Mouse (Mus musculus) layer of hippocampus, postnatal 25 days (tissue): Measurements from ENCODE around the gene Adgrl3. TPM values are rescaled to one million over a fixed set of nuclear protein-coding genes. Genes with fewer than 3 reads are reported as not detected.

Source experiments
- DNase-seq, 2 experiments: peaks; one replicate each; pipeline ENCODE4 v3.0.0; 2022; ENCODE audit warnings: mixed read lengths in 2 of 2, low spot score in 1 of 2; ENCODE audit errors: extremely low spot score in 1 of 2
- microRNA-seq, 2 experiments: library from miRNA; unstranded; fragments of <30 nt; microRNA quantifications; one replicate each; pipeline ENCODE4 v1.2.0; 2021
- total RNA-seq, 2 experiments: library from RNA; stranded (reverse); gene quantifications; 2 replicates each; pipeline ENCODE4 v1.2.3; 2021

The Adgrl3 gene
- total RNA-seq, 2 experiments from 2014 or later: 156 to 185 TPM

- no peak for DNase-seq
These were observed 764.8 kb downstream of the Adgrl3 start for GRCm38 (mm10) chr5:81784770-81785169.

- DNase-seq: no peak
These were observed 770.8 kb downstream of the Adgrl3 start for GRCm38 (mm10) chr5:81790710-81791109.

- no peak for DNase-seq
These were observed 774.2 kb downstream of the Adgrl3 start for GRCm38 (mm10) chr5:81794125-81794524.

- DNase-seq: no peak
These were observed 774.7 kb downstream of the Adgrl3 start for GRCm38 (mm10) chr5:81794601-81795000.

- no peak for DNase-seq
These were observed 776.2 kb downstream of the Adgrl3 start for GRCm38 (mm10) chr5:81796128-81796527.

GRCm38 (mm10) chr5:81810966-81811365 is 791.0 kb downstream of the Adgrl3 start:
- DNase-seq: no peak

GRCm38 (mm10) chr5:81832076-81832475 is 812.1 kb downstream of the Adgrl3 start:
- no peak for DNase-seq

GRCm38 (mm10) chr5:81832679-81833078 is 812.7 kb downstream of the Adgrl3 start:
- no peak for DNase-seq

GRCm38 (mm10) chr5:81837860-81838259 is 817.9 kb downstream of the Adgrl3 start:
- DNase-seq: no peak

GRCm38 (mm10) chr5:81843798-81844197 is 823.9 kb downstream of the Adgrl3 start:
- DNase-seq: no peak

- no peak for DNase-seq
These were observed 850.4 kb downstream of the Adgrl3 start for GRCm38 (mm10) chr5:81870336-81870735.

Small RNA genes lying within 50 kb of the gene (microRNA-seq; reads per million reads assigned to microRNA genes)
- gene Gm22048: 0 reads per million in 2 experiments
